Mouse (Mus musculus) layer of hippocampus, adult 18-20 months (tissue): ENCODE data around the gene Pced1b. TPM values are rescaled to one million over a fixed set of nuclear protein-coding genes. Genes with fewer than 3 reads are reported as not detected.

Experiments used
- DNase-seq, 2 experiments: peaks; one replicate each; pipeline ENCODE4 v3.0.0; 2022; ENCODE audit warnings: low spot score in 2 of 2
- total RNA-seq, 2 experiments: library from RNA; stranded (reverse); gene quantifications; 2 replicates each; pipeline ENCODE4 v1.2.3; 2021

Gene Pced1b
- total RNA-seq, 2 experiments from 2014 or later = 6.0 to 6.9 TPM

DNA sequence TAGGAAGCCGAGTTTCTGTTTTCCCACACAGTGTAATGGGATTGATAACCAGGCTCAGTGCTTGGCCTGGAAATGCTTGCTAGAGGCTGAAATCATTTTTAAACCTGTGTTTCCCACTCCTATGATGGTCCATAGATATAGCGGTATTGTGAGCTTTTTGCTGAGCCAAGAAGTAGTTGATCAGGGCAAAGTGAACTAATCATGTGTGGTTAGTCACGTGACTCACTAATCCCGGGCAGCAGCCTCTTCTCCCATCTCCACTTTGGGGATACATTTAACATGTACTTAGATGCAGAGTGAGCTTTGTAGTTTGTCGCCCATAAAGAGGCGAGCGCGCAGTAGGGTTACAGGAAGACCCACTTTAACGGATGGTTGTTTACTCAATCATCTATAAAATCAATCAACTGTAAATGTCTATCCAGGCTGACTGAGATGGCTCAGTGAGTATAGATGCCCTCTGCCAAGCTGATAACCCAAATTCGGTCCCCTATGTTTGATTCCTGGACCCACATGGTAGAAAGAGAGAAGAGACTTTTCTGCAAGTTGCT is 38.8 kb downstream of the Pced1b start:
- no peak for DNase-seq

- DNase-seq = no peak
These were observed 39.8 kb downstream of the Pced1b start for GRCm38 (mm10) chr15:97286731-97287130.

GRCm38 (mm10) chr15:97287436-97288143 is 40.7 kb downstream of the Pced1b start:
- no peak for DNase-seq

DNA sequence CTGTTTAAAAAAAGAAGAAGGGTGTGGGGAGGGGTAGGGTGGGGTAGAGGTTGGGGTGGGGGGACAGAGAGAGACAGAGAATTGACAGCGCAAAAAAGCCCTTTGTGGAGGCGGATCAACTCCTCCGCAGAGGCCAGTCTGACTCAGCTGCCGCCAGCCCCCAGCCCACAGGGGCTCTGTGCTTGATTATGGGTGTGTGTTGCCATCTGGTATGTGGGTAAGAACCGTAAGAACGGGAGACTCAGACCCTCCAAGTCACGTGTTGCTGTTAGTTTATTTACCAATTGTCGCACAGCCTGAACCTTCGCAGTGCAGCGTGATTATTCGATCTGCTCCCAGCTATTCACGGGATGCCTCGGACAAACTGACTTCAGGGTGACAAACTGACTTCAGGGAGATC is 41.8 kb downstream of the Pced1b start:
- peak; percentile 27 to 51 for DNase-seq

- DNase-seq = no peak
These were observed 42.3 kb downstream of the Pced1b start for GRCm38 (mm10) chr15:97289176-97289575.

GRCm38 (mm10) chr15:97290351-97290750 is 43.4 kb downstream of the Pced1b start:
- no peak for DNase-seq

DNA sequence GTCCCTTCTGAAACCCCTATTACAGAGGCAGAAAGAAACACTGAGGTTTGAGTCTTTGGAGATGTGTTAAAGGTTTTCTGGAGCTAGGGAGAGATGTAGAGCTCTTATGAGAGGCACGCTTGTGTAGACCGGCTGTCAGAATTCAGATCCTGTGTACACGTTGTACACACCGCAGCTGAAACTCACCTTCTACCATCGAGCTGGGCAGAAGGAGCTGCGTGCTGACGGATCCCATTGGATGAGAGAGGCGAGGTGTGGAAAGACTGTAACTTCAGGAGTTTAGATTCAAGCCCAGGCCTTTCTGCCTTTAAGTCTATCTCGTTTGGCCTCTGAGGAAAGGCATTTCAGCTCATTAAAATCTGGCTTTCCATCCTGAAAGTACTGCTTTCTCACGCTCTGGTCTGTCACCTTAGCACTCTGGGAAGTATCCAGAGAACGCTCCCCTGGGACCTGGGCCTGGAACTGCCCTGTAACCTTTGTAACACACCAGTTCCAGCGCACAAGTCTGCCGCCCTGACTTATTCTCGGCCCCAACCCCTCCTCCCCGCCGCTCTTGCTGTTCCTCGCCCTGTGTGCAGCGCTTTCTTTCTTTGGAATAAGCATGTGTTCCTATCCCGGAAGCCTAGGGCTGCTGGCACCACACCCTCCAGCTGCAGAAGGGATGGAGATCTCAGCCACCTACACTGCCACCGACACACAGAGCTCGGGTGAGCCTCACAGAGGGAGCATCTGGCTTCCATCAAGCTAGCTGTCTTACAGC is 44.6 kb downstream of the Pced1b start:
- no peak for DNase-seq

GRCm38 (mm10) chr15:97307935-97308334 is 61.0 kb downstream of the Pced1b start:
- DNase-seq = no peak

GRCm38 (mm10) chr15:97309533-97309932 is 62.6 kb downstream of the Pced1b start:
- no peak for DNase-seq

- no peak for DNase-seq
These were observed 63.3 kb downstream of the Pced1b start for GRCm38 (mm10) chr15:97310251-97310650.

- DNase-seq = no peak
These were observed 64.3 kb downstream of the Pced1b start for GRCm38 (mm10) chr15:97311211-97311610.

- no peak for DNase-seq
These were observed 65.0 kb downstream of the Pced1b start for GRCm38 (mm10) chr15:97311937-97312336.

DNA sequence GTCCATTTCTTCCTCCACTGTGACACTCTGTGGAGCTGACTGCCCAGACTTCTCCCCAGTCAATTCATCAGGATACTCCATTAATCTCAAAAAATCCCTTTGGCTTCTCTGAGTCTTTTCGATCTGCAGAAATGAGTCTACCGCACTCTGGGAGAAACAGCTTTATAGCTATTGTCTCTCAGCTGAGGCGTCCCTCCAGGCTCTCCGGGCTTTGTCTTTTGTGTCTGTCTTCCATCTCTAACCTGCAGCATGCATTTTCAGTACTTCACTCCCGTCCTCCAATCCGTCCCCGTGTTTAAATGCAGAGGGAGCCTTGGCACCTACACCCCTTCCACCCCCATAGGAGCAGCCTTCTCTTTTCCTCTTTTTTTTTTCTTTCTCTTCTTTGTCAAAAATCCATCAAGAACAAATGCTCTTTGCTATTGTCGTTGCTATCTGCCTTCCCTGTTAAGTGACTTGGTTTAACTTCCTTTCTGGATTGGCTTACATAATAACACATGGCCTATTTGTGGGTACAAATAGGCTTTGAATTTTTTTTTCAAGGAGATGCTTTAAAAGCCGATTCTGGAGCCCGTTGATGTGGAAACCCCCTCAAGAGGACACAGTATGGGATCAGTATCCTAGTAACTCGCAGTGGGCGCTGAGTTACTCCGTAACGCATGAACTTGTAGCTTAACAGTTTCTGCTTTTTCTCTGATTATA is 68.0 kb downstream of the Pced1b start:
- peak in 1 of 2 experiments; percentile 42 for DNase-seq

DNA sequence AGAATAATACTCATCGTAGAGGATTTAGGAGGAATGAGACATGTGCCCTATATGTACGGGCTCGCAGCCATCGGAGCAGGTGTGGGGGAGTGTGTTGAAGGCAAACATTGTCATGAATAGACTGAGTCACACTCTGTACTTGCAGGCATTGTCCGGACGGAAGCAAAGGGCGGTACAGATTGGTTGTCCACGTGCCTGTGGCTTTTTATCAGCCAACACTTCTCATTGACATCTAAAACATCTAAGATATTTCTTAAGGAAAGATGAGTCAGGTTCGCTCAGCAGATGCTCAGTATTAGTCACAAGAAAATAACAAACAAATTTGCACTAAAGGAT is 68.5 kb downstream of the Pced1b start:
- DNase-seq = peak; percentile 49 to 62

- peak; percentile 25 to 46 for DNase-seq
These were observed 71.6 kb downstream of the Pced1b start for GRCm38 (mm10) chr15:97318365-97319001.

DNA sequence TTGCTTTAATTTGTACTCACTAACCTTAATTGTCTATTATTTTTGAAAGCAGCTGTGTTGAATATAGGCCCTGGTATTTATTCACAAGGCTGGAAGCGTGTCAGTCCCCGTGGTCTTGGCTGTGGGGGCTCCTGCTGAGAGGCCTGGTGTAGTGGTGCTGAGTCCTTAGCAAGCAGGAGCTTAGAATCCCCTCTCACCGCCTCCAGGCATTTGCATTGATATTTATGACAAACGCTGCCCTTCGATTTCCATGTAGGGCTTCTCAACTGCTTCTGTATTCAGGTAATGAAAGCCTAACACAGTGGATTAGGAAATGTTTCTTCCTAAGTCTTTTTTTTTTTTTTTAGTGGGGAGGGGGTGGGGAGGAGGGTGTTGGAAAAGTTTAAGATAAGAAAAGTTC is 75.9 kb downstream of the Pced1b start:
- no peak for DNase-seq

DNA sequence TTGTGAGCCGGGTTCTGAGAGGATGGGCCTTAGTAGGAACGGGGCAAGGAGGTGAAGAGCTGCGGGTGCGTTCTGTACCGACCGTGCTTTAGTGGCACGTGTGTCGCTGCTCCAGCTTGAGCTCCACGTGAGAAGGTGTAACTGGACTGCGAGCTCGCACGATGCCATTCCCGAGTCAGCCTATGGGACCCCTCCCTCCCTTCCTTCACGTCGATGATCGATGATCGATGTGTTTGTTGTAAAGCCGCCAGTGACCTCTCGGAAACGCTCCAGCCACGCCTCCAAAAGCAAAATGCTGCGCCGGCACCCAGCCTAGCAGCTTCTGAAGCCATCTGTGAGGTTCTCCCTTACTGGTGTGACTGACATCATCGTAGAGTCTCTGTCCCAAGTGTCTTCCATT is 76.6 kb downstream of the Pced1b start:
- no peak for DNase-seq

- no peak for DNase-seq
These were observed 77.4 kb downstream of the Pced1b start for GRCm38 (mm10) chr15:97324311-97324710.

DNA sequence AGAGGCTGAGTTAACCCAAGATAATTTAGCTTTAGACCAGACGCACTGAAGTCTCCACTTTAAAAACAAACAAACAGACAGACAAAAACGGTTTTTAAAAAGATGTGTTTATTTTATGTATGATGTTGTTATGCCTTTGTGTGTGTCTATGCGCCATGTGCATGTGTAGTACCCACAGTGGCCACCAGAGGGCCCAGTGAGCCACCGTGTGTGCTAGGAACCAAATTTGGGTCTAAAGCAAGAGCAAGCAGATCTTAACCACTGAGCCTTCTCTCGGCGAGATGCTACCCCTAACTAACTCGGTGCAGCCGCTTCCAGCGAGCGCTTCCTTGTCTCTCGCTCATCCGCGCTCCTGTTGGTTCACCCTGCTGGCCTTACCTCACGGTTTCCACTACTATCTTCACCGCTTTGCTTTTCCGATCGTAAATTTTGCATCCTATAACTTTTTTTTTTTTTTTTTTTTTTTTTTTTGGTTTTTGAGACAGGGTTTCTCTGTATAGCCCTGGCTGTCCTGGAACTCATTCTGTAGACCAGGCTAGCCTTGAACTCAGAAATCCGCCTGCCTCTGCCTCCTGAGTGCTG is 80.7 kb downstream of the Pced1b start:
- no peak for DNase-seq

GRCm38 (mm10) chr15:97332582-97332981 is 85.7 kb downstream of the Pced1b start:
- DNase-seq = no peak
